Mouse (Mus musculus) myocyte (in vitro differentiated cells): Measurements from ENCODE around the gene Pou2af1. TPM values are rescaled to one million over a fixed set of nuclear protein-coding genes. Genes with fewer than 3 reads are reported as not detected.
A peak's percentile ranks its signal among the peaks of the same experiment; 100 is the strongest.

Experiments
- H3K27me3 ChIP-seq: one replicate; pipeline ENCODE4 v1.6.1; 2011; ENCODE audit not compliant: control insufficient read depth, insufficient read depth, insufficient read length
- H3K36me3 ChIP-seq: one replicate; pipeline ENCODE4 v1.6.1; 2011; ENCODE audit not compliant: control insufficient read depth, insufficient read depth
- H3K4me2 ChIP-seq: one replicate; pipeline ENCODE4 v1.6.1; 2011; ENCODE audit warnings: low read depth, control low read depth
- H3K4me3 ChIP-seq: one replicate; pipeline ENCODE4 v1.5.1; 2011; ENCODE audit warnings: mild to moderate bottlenecking, control low read depth, moderate library complexity
- H3K79me2 ChIP-seq: one replicate; pipeline ENCODE4 v1.6.1; 2011; ENCODE audit not compliant: control insufficient read depth, insufficient read depth
- H3ac ChIP-seq: one replicate; pipeline ENCODE4 v1.6.1; 2011; ENCODE audit not compliant: control insufficient read depth, insufficient read length
- CEBPB ChIP-seq: IDR thresholded peaks from 2 replicates; pipeline ENCODE4 v1.6.1; 2011; ENCODE audit warnings: mild to moderate bottlenecking, moderate library complexity; ENCODE audit not compliant: poor library complexity, insufficient read depth, severe bottlenecking
- E2F4 ChIP-seq: IDR thresholded peaks from one replicate; pipeline ENCODE4 v1.6.1; 2011; ENCODE audit warnings: mild to moderate bottlenecking, control low read depth, moderate library complexity; ENCODE audit not compliant: insufficient read depth
- MAX ChIP-seq: IDR thresholded peaks from one replicate; pipeline ENCODE4 v1.6.1; 2011; ENCODE audit warnings: low read depth, mild to moderate bottlenecking, control low read depth
- MYOD1 ChIP-seq, 3 experiments: IDR thresholded peaks; one replicate each; pipeline ENCODE4 v1.6.1; 2011; ENCODE audit warnings: control low read depth in 2 of 3, low read depth in 2 of 3, mild to moderate bottlenecking in 2 of 3, moderate library complexity in 1 of 3; ENCODE audit not compliant: insufficient read length in 2 of 3, control insufficient read depth in 1 of 3
- MYOG ChIP-seq, 3 experiments: IDR thresholded peaks; one replicate each; pipeline ENCODE4 v1.6.1; 2011; ENCODE audit warnings: control low read depth in 2 of 3, low read depth in 2 of 3, mild to moderate bottlenecking in 2 of 3; ENCODE audit not compliant: insufficient read length in 2 of 3, control insufficient read depth in 1 of 3, insufficient read depth in 1 of 3
- POLR2A ChIP-seq: IDR thresholded peaks from one replicate; pipeline ENCODE4 v1.6.1; 2011; ENCODE audit warnings: low read depth, mild to moderate bottlenecking, control low read depth, moderate library complexity; ENCODE audit not compliant: insufficient read length
- POLR2AphosphoS2 ChIP-seq: IDR thresholded peaks from one replicate; pipeline ENCODE4 v1.6.1; 2011; ENCODE audit warnings: low read depth, control low read depth; ENCODE audit not compliant: insufficient read length
- REST ChIP-seq: IDR thresholded peaks from one replicate; pipeline ENCODE4 v1.6.1; 2011; ENCODE audit warnings: mild to moderate bottlenecking, control low read depth, moderate library complexity; ENCODE audit not compliant: insufficient read depth, insufficient read length
- SRF ChIP-seq: IDR thresholded peaks from one replicate; pipeline ENCODE4 v1.6.1; 2011; ENCODE audit warnings: low read depth; ENCODE audit not compliant: control insufficient read depth, insufficient read length
- TCF12 ChIP-seq: IDR thresholded peaks from one replicate; pipeline ENCODE4 v1.6.1; 2011; ENCODE audit warnings: mild to moderate bottlenecking, control low read depth; ENCODE audit not compliant: poor library complexity, insufficient read depth, severe bottlenecking
- TCF3 ChIP-seq: IDR thresholded peaks from one replicate; pipeline ENCODE4 v1.6.1; 2011; ENCODE audit warnings: low read depth, control low read depth; ENCODE audit not compliant: insufficient read length
- USF1 ChIP-seq: IDR thresholded peaks from one replicate; pipeline ENCODE4 v1.6.1; 2011; ENCODE audit warnings: low read depth, mild to moderate bottlenecking, control low read depth, moderate library complexity
- polyA plus RNA-seq: library from polyadenylated mRNA; unstranded; fragments of >200 nt; fragmentation: generic; extraction: Trizol; gene quantifications from one replicate; pipeline ENCODE4 v1.2.1, GENCODE M21; 2012; ENCODE audit warnings: missing spikeins

Gene Pou2af1
- polyA plus RNA-seq, 1 experiment, result 1.4 TPM

GRCm38 (mm10) chr9:51190655-51191054 lies 22.9 kb upstream of the Pou2af1 start:
- Histone ChIP-seq H3ac (no peak overlapping the region), H3K4me3 (no peak overlapping the region), H3K36me3 (no peaks in the 10 kb centered on the region), H3K27me3 (no peaks in the 10 kb centered on the region), H3K79me2 (no peaks in the 10 kb centered on the region), H3K4me2 (no peak overlapping the region)
- no peak for TF ChIP-seq SRF
- no peak for TF ChIP-seq CEBPB
- no peak for TF ChIP-seq MAX
- TF ChIP-seq POLR2A, result no peak
- no peak for TF ChIP-seq MYOG (IDR thresholded peaks at IDR 0.05; ENCODE audit: control insufficient read depth in 1 of 3, insufficient read depth in 1 of 3, insufficient read length in 2 of 3, low read depth in 2 of 3)
- TF ChIP-seq TCF12, result no peak
- TF ChIP-seq USF1, result no peak
- no peak for TF ChIP-seq MYOD1 (IDR thresholded peaks at IDR 0.05; ENCODE audit: control insufficient read depth in 1 of 3, insufficient read length in 2 of 3, low read depth in 2 of 3)
- no peak for TF ChIP-seq E2F4
- TF ChIP-seq TCF3, result no peak
- no peak for TF ChIP-seq POLR2AphosphoS2
- TF ChIP-seq REST, result no peak

DNA sequence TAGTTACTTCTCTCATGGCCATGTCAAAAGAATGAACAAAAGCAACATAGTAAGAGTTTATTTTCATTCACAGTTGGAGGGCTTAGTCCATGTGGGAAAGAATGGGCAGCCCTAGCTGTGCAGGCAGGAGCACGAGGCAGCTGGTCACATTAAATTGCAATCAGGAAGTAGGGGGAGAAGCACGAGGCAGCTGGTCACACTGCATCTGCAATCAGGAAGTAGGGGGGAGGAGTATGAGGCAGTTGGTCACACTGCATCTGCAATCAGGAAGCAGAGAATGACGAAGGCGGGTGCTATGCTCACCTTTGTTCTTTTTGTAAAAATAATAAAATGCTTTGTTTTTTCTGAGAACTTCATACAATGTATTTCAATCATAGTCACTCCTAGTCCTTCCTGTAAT lies 18.7 kb upstream of the Pou2af1 start:
- Histone ChIP-seq H3K27me3 (no peaks in the 10 kb centered on the region), H3K79me2 (no peaks in the 10 kb centered on the region), H3K4me2 (no peak overlapping the region), H3K4me3 (no peak overlapping the region), H3K36me3 (no peaks in the 10 kb centered on the region), H3ac (no peak overlapping the region)
- TF ChIP-seq POLR2A, result no peak
- TF ChIP-seq MYOG (IDR thresholded peaks at IDR 0.05; ENCODE audit: control insufficient read depth in 1 of 3, insufficient read depth in 1 of 3, insufficient read length in 2 of 3, low read depth in 2 of 3), result no peak
- no peak for TF ChIP-seq CEBPB
- TF ChIP-seq TCF3, result no peak
- no peak for TF ChIP-seq SRF
- TF ChIP-seq POLR2AphosphoS2, result no peak
- TF ChIP-seq E2F4, result no peak
- no peak for TF ChIP-seq USF1
- TF ChIP-seq MAX, result no peak
- TF ChIP-seq REST, result no peak
- no peak for TF ChIP-seq TCF12
- no peak for TF ChIP-seq MYOD1 (IDR thresholded peaks at IDR 0.05; ENCODE audit: control insufficient read depth in 1 of 3, insufficient read length in 2 of 3, low read depth in 2 of 3)

- no peak overlapping the region for H3ac ChIP-seq
- H3K4me2 ChIP-seq, result peak overlapping the region; percentile 14
- no peak overlapping the region for H3K4me3 ChIP-seq
- no peaks in the 10 kb centered on the region for H3K36me3 ChIP-seq
- H3K27me3 ChIP-seq, result no peaks in the 10 kb centered on the region
- TF ChIP-seq MAX, result no peak
- no peak for TF ChIP-seq SRF
- no peak for TF ChIP-seq MYOG (IDR thresholded peaks at IDR 0.05; ENCODE audit: control insufficient read depth in 1 of 3, insufficient read depth in 1 of 3, insufficient read length in 2 of 3, low read depth in 2 of 3)
- TF ChIP-seq CEBPB, result no peak
- no peak for TF ChIP-seq POLR2AphosphoS2
- no peak for TF ChIP-seq E2F4
- TF ChIP-seq MYOD1 (IDR thresholded peaks at IDR 0.05; ENCODE audit: control insufficient read depth in 1 of 3, insufficient read length in 2 of 3, low read depth in 2 of 3), result no peak
- TF ChIP-seq USF1, result no peak
- no peak for TF ChIP-seq REST
- no peak for TF ChIP-seq TCF3
- TF ChIP-seq TCF12, result no peak
- TF ChIP-seq POLR2A, result no peak
- no peaks in the 10 kb centered on the region for H3K79me2 ChIP-seq
Measured at GRCm38 (mm10) chr9:51208974-51209332, 4.6 kb upstream of the Pou2af1 start.

DNA sequence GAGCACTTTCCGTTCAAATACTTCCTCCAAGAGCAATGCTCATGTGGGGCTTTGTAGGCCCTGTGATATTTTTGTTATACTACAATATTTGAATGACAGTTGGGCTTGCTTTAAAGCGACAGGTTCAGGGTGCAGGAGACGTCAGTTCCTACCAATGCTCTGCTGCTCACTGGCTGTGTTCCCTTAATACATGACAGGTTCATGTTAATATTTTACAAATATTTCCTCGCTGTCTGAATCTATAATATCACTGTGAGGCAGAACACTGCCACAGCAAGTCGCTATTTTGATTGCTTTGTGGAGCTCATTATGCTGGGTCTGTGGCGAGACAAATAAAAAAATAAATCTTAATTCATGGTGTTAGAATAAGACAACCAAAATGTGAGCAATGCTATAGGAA lies 2.3 kb upstream of the Pou2af1 start:
- H3K36me3 ChIP-seq, result no peaks in the 10 kb centered on the region
- no peak for TF ChIP-seq REST
- TF ChIP-seq MYOG (IDR thresholded peaks at IDR 0.05; ENCODE audit: control insufficient read depth in 1 of 3, insufficient read depth in 1 of 3, insufficient read length in 2 of 3, low read depth in 2 of 3), result no peak
- TF ChIP-seq POLR2AphosphoS2, result no peak
- TF ChIP-seq TCF12, result no peak
- TF ChIP-seq SRF, result no peak
- no peak for TF ChIP-seq CEBPB
- H3K4me3 ChIP-seq, result no peak overlapping the region
- no peak overlapping the region for H3K4me2 ChIP-seq
- no peak overlapping the region for H3ac ChIP-seq
- H3K79me2 ChIP-seq, result no peaks in the 10 kb centered on the region
- no peaks in the 10 kb centered on the region for H3K27me3 ChIP-seq

GRCm38 (mm10) chr9:51213729-51214237 lies 275 bp downstream of the Pou2af1 start:
- Histone ChIP-seq H3K4me2 (no peak overlapping the region), H3K36me3 (no peaks in the 10 kb centered on the region), H3K4me3 (no peak overlapping the region), H3K27me3 (no peaks in the 10 kb centered on the region), H3ac (no peak overlapping the region), H3K79me2 (no peaks in the 10 kb centered on the region)
- TF ChIP-seq MYOG (IDR thresholded peaks at IDR 0.05; ENCODE audit: control insufficient read depth in 1 of 3, insufficient read depth in 1 of 3, insufficient read length in 2 of 3, low read depth in 2 of 3) (no peak), TCF12 (no peak), TCF3 (no peak), POLR2A (no peak)
